11 mouse cellular contexts compared by ENCODE assay signal in the genomic region with DNA sequence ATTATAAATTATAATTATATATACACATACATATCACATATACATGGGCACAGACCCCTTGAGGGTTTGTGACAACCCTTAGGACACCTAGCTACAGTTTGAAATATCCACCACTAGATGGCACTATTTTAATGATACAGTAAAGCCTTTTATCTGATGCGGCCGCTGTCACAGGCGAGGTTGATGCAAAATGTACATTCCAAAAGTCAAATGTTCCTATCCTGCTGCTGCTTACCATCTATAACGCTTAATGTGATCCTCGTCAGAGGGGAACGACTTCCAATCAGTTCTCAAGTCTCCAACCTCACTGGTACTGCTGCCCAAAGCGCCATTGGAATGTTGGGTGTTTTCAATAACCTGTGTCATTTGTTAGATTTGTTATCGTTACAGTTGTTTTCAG.
A peak's percentile ranks its signal among the peaks of the same experiment; 100 is the strongest.
DNase-seq lines count a peak whose midpoint lies in the region; ATAC-seq and TF ChIP-seq lines count a peak whose summit lies in the region.
"Had no signal": no experiment of that assay in that cellular context is flagged by ENCODE, and none has a peak within 500 bp of the region (broad histone marks: within the 10 kb centered on the region; RNA-seq: fewer than 3 reads in every experiment).

No protein-coding gene starts in this region.

- TF ChIP-seq CTCF in CH12.LX (conservative IDR thresholded peaks at IDR 0.05 in 1 of 2, IDR thresholded peaks at IDR 0.05 in 1 of 2; ENCODE audit: low read depth in 2 of 2, low read length in 2 of 2) (peak; percentile 21 to 37; a peak in 3 of 4 replicates), Patski (IDR thresholded peaks at IDR 0.05) (peak; percentile 68)

- TF ChIP-seq RAD21 in CH12.LX (IDR thresholded peaks at IDR 0.05; ENCODE audit: low read depth, low read length), result peak; percentile 7

- dilution Hi-C loops in CH12.LX (cut with MboI; ENCODE audit: extremely low pct_ligation_motif_present, extremely low pct_unique_long_range_greater_than_20kb, low sequenced_read_pairs), result no loop called here

- no peaks in the 10 kb centered on the region for H3K4me1 ChIP-seq in kidney, embryonic 16.5 days (ENCODE audit: insufficient read depth, low read length)
- H3K4me1 ChIP-seq in CH12.LX (ENCODE audit: control insufficient read depth in 1 of 2, insufficient read depth in 2 of 2), result no peaks in the 10 kb centered on the region
- H3K4me1 ChIP-seq in embryonic facial prominence, embryonic 14.5 days (ENCODE audit: control insufficient read depth, insufficient read depth, low read length), result no peaks in the 10 kb centered on the region
- no peaks in the 10 kb centered on the region for H3K4me1 ChIP-seq in neural tube, embryonic 15.5 days

- no peaks in the 10 kb centered on the region for H3K79me2 ChIP-seq in CH12.LX (replicated peaks; ENCODE audit: control insufficient read depth, extremely low read depth, insufficient read depth, poor library complexity, severe bottlenecking)

- in situ Hi-C loops in CH12.LX (cut with MboI; ENCODE audit: low pct_ligation_motif_present, low pct_unique_long_range_greater_than_20kb, low sequenced_read_pairs) (loop anchor here (25.0 kb wide), 1 partner anchor 422 kb away; no protein-coding TSS in a partner anchor), Patski (cut with MboI; ENCODE audit: low pct_unique_long_range_greater_than_20kb) (loop anchor here (10.0 kb wide), 1 partner anchor 440 kb away; no protein-coding TSS in a partner anchor)

- peak; percentile 12 for DNase-seq in kidney, adult 9 months
- DNase-seq in CH12.LX (ENCODE audit: extremely low read depth) (peak; percentile 16), Patski (ENCODE audit: low read depth, low spot score) (no peak)
- peak; percentile 54 for DNase-seq in embryonic facial prominence, embryonic 14.5 days (ENCODE audit: low spot score)
- no peak for DNase-seq in ovary, postnatal 10 days (ENCODE audit: low spot score)
- DNase-seq: adrenal gland, postnatal 10 days; right cerebral cortex, postnatal 25 days had no signal

- H3K27ac ChIP-seq in kidney, embryonic 16.5 days (ENCODE audit: low read length), result no peak overlapping the region
- H3K27ac ChIP-seq in CH12.LX (ENCODE audit: insufficient read depth, low read depth), result no peak overlapping the region
- H3K27ac ChIP-seq in embryonic facial prominence, embryonic 14.5 days (replicated peaks; ENCODE audit: low read depth, low read length), result no peak overlapping the region
- H3K27ac ChIP-seq in neural tube, embryonic 15.5 days (replicated peaks), result no peak overlapping the region
- H3K27ac ChIP-seq: macrophage had no signal

- CTCF ChIA-PET in Patski (lab: Charles Lee), result interaction anchor here (1.2 to 1.7 kb wide), 3 partner anchors 14 to 287 kb away, joined by 3 to 6 read pairs (median 3); no protein-coding TSS in a partner anchor

- 45% methylated on average over 8 of the region's 8 CpGs for WGBS in kidney, embryonic 16.5 days
- WGBS in embryonic facial prominence, embryonic 14.5 days, result 45% methylated on average over 8 of the region's 8 CpGs
- 40% methylated on average over 8 of the region's 8 CpGs for WGBS in neural tube, embryonic 15.5 days

- no peak for TF ChIP-seq POLR2A in CH12.LX (IDR thresholded peaks at IDR 0.05; ENCODE audit: low read depth, low read length)

- no peak overlapping the region for H3K4me2 ChIP-seq in kidney, embryonic 16.5 days (replicated peaks; ENCODE audit: low read depth, low read length)
- H3K4me2 ChIP-seq in CH12.LX (ENCODE audit: insufficient read depth, low read depth, poor library complexity, severe bottlenecking), result no peak overlapping the region
- no peak overlapping the region for H3K4me2 ChIP-seq in embryonic facial prominence, embryonic 14.5 days (ENCODE audit: low read depth, low read length)
- no peak overlapping the region for H3K4me2 ChIP-seq in neural tube, embryonic 15.5 days

- H3K9ac ChIP-seq in kidney, embryonic 16.5 days (replicated peaks; ENCODE audit: low read length), result no peak overlapping the region
- H3K9ac ChIP-seq in CH12.LX (ENCODE audit: insufficient read depth, low read depth), result no peak overlapping the region
- H3K9ac ChIP-seq in embryonic facial prominence, embryonic 14.5 days (ENCODE audit: low read depth, low read length), result no peak overlapping the region
- no peak overlapping the region for H3K9ac ChIP-seq in neural tube, embryonic 15.5 days (replicated peaks)

- no peak overlapping the region for H3K4me3 ChIP-seq in kidney, embryonic 16.5 days (ENCODE audit: low read length)
- no peak overlapping the region for H3K4me3 ChIP-seq in CH12.LX (replicated peaks in 1 of 3; ENCODE audit: low read depth in 2 of 3, low read length in 2 of 3, poor library complexity in 1 of 3)
- no peak overlapping the region for H3K4me3 ChIP-seq in embryonic facial prominence, embryonic 14.5 days (ENCODE audit: low read depth, low read length)
- no peak overlapping the region for H3K4me3 ChIP-seq in neural tube, embryonic 15.5 days (replicated peaks)

- POLR2A ChIA-PET in Patski (lab: Charles Lee), result no interaction called here

- H3K27me3 ChIP-seq in kidney, embryonic 16.5 days (ENCODE audit: insufficient read depth, low read length), result no peaks in the 10 kb centered on the region
- H3K27me3 ChIP-seq in CH12.LX (replicated peaks), result no peaks in the 10 kb centered on the region
- peaks cover 4% of the 10 kb centered on the region for H3K27me3 ChIP-seq in Patski
- no peaks in the 10 kb centered on the region for H3K27me3 ChIP-seq in embryonic facial prominence, embryonic 14.5 days (replicated peaks; ENCODE audit: control insufficient read depth, insufficient read depth, low read length)
- H3K27me3 ChIP-seq in neural tube, embryonic 15.5 days (replicated peaks), result no peaks in the 10 kb centered on the region

- ATAC-seq in kidney, embryonic 16.5 days (ENCODE audit: low FRiP score, low TSS enrichment), result no peak
- ATAC-seq in Patski, result no peak
- no peak for ATAC-seq in embryonic facial prominence, embryonic 14.5 days (ENCODE audit: low read depth)
- ATAC-seq in erythroblast, adult 5-6 weeks (replicated peaks; ENCODE audit: low FRiP score, poor library complexity, severe bottlenecking), result no peak
- ATAC-seq in neural tube, embryonic 15.5 days (ENCODE audit: low FRiP score), result no peak

- TF ChIP-seq EP300 in CH12.LX (IDR thresholded peaks at IDR 0.05; ENCODE audit: low read length), result no peak

- no peaks in the 10 kb centered on the region for H3K9me3 ChIP-seq in kidney, embryonic 16.5 days (ENCODE audit: low read length)
- H3K9me3 ChIP-seq in CH12.LX (replicated peaks; ENCODE audit: low read length), result peaks cover 4% of the 10 kb centered on the region
- H3K9me3 ChIP-seq in embryonic facial prominence, embryonic 14.5 days (ENCODE audit: control insufficient read depth, low read length), result no peaks in the 10 kb centered on the region
- no peaks in the 10 kb centered on the region for H3K9me3 ChIP-seq in neural tube, embryonic 15.5 days (replicated peaks)

- H3K36me3 ChIP-seq in kidney, embryonic 16.5 days (ENCODE audit: insufficient read depth, low read length), result no peaks in the 10 kb centered on the region
- no peaks in the 10 kb centered on the region for H3K36me3 ChIP-seq in CH12.LX (replicated peaks in 1 of 2; ENCODE audit: control insufficient read depth in 1 of 2, insufficient read depth in 1 of 2, low read length in 1 of 2)
- no peaks in the 10 kb centered on the region for H3K36me3 ChIP-seq in embryonic facial prominence, embryonic 14.5 days (ENCODE audit: control insufficient read depth, insufficient read depth, low read length)
- H3K36me3 ChIP-seq in neural tube, embryonic 15.5 days, result no peaks in the 10 kb centered on the region

TF ChIP-seq in CH12.LX, 34 proteins besides CTCF, POLR2A, EP300 and RAD21:
- TF ChIP-seq PAX5 (IDR thresholded peaks at IDR 0.05; ENCODE audit: low read length) (no peak), ZC3H11A (IDR thresholded peaks at IDR 0.05; ENCODE audit: low read depth, low read length) (no peak), CHD2 (IDR thresholded peaks at IDR 0.05; ENCODE audit: low read length) (no peak), HCFC1 (IDR thresholded peaks at IDR 0.05; ENCODE audit: low read depth, low read length) (no peak), ELF1 (IDR thresholded peaks at IDR 0.05; ENCODE audit: low read depth, low read length) (no peak), SIN3A (IDR thresholded peaks at IDR 0.05; ENCODE audit: low read length) (no peak), ETS1 (conservative IDR thresholded peaks at IDR 0.05; ENCODE audit: low read depth, low read length) (no peak), POLR2AphosphoS2 (IDR thresholded peaks at IDR 0.05; ENCODE audit: low read depth, low read length) (no peak), TBP (conservative IDR thresholded peaks at IDR 0.05; ENCODE audit: low read depth, low read length) (no peak), E2F4 (IDR thresholded peaks at IDR 0.05; ENCODE audit: insufficient replicate concordance, low read depth, low read length) (no peak), BHLHE40 (IDR thresholded peaks at IDR 0.05; ENCODE audit: low read depth, low read length) (no peak), MEF2A (IDR thresholded peaks at IDR 0.05; ENCODE audit: borderline replicate concordance, low read depth, low read length) (no peak), MYC (IDR thresholded peaks at IDR 0.05; ENCODE audit: low read depth, low read length) (no peak), SMC3 (IDR thresholded peaks at IDR 0.05; ENCODE audit: low read depth, low read length) (no peak; the same call in 1 of the 2 replicates), MAX (IDR thresholded peaks at IDR 0.05; ENCODE audit: low read length) (no peak), NELFE (IDR thresholded peaks at IDR 0.05; ENCODE audit: low read depth, low read length) (no peak), USF2 (conservative IDR thresholded peaks at IDR 0.05; ENCODE audit: low read depth, low read length) (no peak), GABPA (IDR thresholded peaks at IDR 0.05; ENCODE audit: insufficient replicate concordance, low read depth, low read length) (no peak), RCOR1 (conservative IDR thresholded peaks at IDR 0.05; ENCODE audit: low read depth, low read length) (no peak)
TF ChIP-seq in CH12.LX: peak in this region for 0.

Comparison
In these comparisons a context has a peak if more than half of its experiments do, and no peak if none do; other contexts are left out.
1. DNase-seq: peak in kidney, adult 9 months (single experiment), CH12.LX (single experiment) and embryonic facial prominence, embryonic 14.5 days (single experiment); none in Patski (single experiment) and ovary, postnatal 10 days (single experiment).